Mouse (Mus musculus) stomach, postnatal 0 days (tissue): ENCODE results near the gene Gm7945. TPM values are rescaled to one million over a fixed set of nuclear protein-coding genes. Genes with fewer than 3 reads are reported as not detected.
A peak's percentile ranks its signal among the peaks of the same experiment; 100 is the strongest.
"Not testable (repeated sequence)": the region's sequence is repeated elsewhere in the genome, so short reads cannot be mapped to it uniquely, and the experiment has no call there.

Experiments used
- ATAC-seq: fragments of 200-750 bp; cut with Nextera tagmentation; 2 replicates; pipeline ENCODE4 v1.8.0; 2017; ENCODE audit not compliant: low FRiP score, low TSS enrichment
- DNase-seq: peaks from one replicate; pipeline ENCODE4 v3.0.0-alpha.2; 2016; ENCODE audit warnings: low spot score
- H3K27ac ChIP-seq: fragments of 300-500 bp; sonication (generic); replicated peaks from 2 replicates; pipeline ENCODE4 v1.5.1; 2014; ENCODE audit warnings: mild to moderate bottlenecking, control low read depth
- H3K27me3 ChIP-seq: fragments of 300-500 bp; sonication (generic); 2 replicates; pipeline ENCODE4 v1.6.1; 2014; ENCODE audit warnings: low read length; ENCODE audit not compliant: control insufficient read depth, insufficient read depth
- H3K36me3 ChIP-seq: fragments of 300-500 bp; sonication (generic); 2 replicates; pipeline ENCODE4 v1.6.1; 2014; ENCODE audit warnings: low read length, mixed read lengths; ENCODE audit not compliant: control insufficient read depth, insufficient read depth
- H3K4me1 ChIP-seq: fragments of 300-500 bp; sonication (generic); replicated peaks from 2 replicates; pipeline ENCODE4 v1.6.1; 2014; ENCODE audit warnings: antibody characterized with exemption; ENCODE audit not compliant: control insufficient read depth, insufficient read depth
- H3K4me2 ChIP-seq: fragments of 300-500 bp; sonication (generic); replicated peaks from 2 replicates; pipeline ENCODE4 v1.6.1; 2014; ENCODE audit warnings: low read depth, mild to moderate bottlenecking, control low read depth, moderate library complexity
- H3K4me3 ChIP-seq: fragments of 300-500 bp; sonication (generic); 2 replicates; pipeline ENCODE4 v1.5.1; 2014; ENCODE audit warnings: low read depth, low read length, control low read depth
- H3K9ac ChIP-seq: fragments of 300-500 bp; sonication (generic); 2 replicates; pipeline ENCODE4 v1.6.1; 2014; ENCODE audit warnings: mild to moderate bottlenecking, low read length, control low read depth, mixed read lengths
- H3K9me3 ChIP-seq: fragments of 300-500 bp; sonication (generic); 2 replicates; pipeline ENCODE4 v1.6.1; 2016; ENCODE audit warnings: low read length; ENCODE audit not compliant: control insufficient read depth
- CTCF ChIP-seq: IDR thresholded peaks from 2 replicates; pipeline ENCODE4 v1.5.1; 2016; ENCODE audit warnings: antibody characterized with exemption, low read depth, mild to moderate bottlenecking, moderate library complexity
- WGBS: fragments of 180-500 bp; shearing (Covaris S2); extraction: QIAGEN DNeasy Blood & Tissue Kit; methylation state at CpG from one replicate; pipeline ENCODE4 v1.1.7; 2014; 5-methylcytosine and 5-hydroxymethylcytosine counted together
- polyA plus RNA-seq: library from polyadenylated mRNA; unstranded; fragments of >200 nt; fragmentation: Nextera tagmentation; extraction: Ambion mirVana; gene quantifications from 2 replicates; pipeline ENCODE4 v1.2.1, GENCODE M21; 2015

The Gm7945 gene
- not detected in 2 replicates for polyA plus RNA-seq

- WGBS = no CpG with 5 or more reads among the region's 3 CpGs
These were observed at the start of gene Gm7945 for GRCm38 (mm10) chr14:41386279-41386678. Gene Gm7945, minus strand, starts transcription at chr14:41386379.

DNA sequence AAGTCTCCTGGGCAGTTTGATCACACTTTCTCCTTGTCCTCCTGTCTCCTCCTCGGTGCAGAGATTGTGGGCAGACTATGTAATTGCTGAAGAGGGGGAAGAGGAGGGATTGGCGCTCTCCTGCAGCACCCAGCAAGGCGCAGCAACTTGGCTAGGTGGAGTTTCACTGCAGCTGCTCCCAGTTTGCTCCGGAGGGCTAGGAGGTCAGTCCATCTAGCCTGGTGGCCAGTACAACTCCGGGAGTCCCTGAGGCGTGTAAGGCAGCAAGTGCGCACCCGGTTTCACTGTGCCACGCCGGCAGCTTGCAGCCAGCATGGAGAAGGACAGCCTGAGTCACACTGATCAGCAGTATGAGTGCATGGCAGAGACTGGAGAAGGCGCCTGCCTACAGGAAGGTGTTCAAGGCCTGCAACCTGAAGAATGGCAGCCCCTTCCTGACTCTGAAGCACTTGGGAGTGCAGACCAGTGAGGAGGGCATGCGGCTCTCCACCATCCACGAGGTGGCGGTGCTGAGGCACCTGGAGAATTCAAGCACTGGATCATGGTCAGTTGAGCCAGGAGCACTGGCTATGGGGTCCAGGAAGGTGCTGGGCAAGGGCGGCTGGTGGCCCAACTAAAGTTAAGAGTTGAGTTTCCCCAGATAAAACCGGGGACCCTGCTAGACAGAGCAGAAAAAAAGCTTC lies 39.4 kb upstream of the Gm7945 start:
- 12% methylated on average over 10 of the region's 16 CpGs for WGBS
- H3K4me3 ChIP-seq, ATAC-seq, H3K36me3 ChIP-seq, H3K27ac ChIP-seq, H3K4me2 ChIP-seq, H3K9me3 ChIP-seq, H3K9ac ChIP-seq, H3K4me1 ChIP-seq, H3K27me3 ChIP-seq: not testable (repeated sequence)
- peak; percentile 50 for TF ChIP-seq CTCF
- peak; percentile 26 for DNase-seq

More at GRCm38 (mm10) chr14:41386279-41386678, at the start of gene Gm7945:
- H3K9ac ChIP-seq, H3K9me3 ChIP-seq, H3K27me3 ChIP-seq, ATAC-seq, H3K4me3 ChIP-seq, H3K27ac ChIP-seq, H3K4me2 ChIP-seq, H3K4me1 ChIP-seq, DNase-seq, H3K36me3 ChIP-seq: not testable (repeated sequence)

- not testable (repeated sequence) for H3K9ac ChIP-seq, H3K9me3 ChIP-seq, H3K4me2 ChIP-seq, H3K36me3 ChIP-seq, H3K27ac ChIP-seq, ATAC-seq, H3K27me3 ChIP-seq, H3K4me1 ChIP-seq, H3K4me3 ChIP-seq
- 18% methylated on average over 13 of the region's 14 CpGs for WGBS
- DNase-seq = peak; percentile 11
These were observed 38.5 kb upstream of the Gm7945 start for GRCm38 (mm10) chr14:41424694-41425093.

GRCm38 (mm10) chr14:41408181-41408580 lies 22.0 kb upstream of the Gm7945 start, which contains the start of gene Gm6482:
Gene Gm6482, minus strand, starts transcription at chr14:41408281.
- not testable (repeated sequence) for ATAC-seq, H3K4me1 ChIP-seq, H3K27ac ChIP-seq, H3K4me2 ChIP-seq, H3K9me3 ChIP-seq, H3K4me3 ChIP-seq, H3K36me3 ChIP-seq, DNase-seq, H3K27me3 ChIP-seq, H3K9ac ChIP-seq
- whole genome bisulfite sequencing = no CpG with 5 or more reads among the region's 2 CpGs

GRCm38 (mm10) chr14:41348309-41348708 lies 37.9 kb downstream of the Gm7945 start, which contains the start of gene Gm5798:
Gene Gm5798, plus strand, starts transcription at chr14:41348609.
- DNase-seq, H3K27me3 ChIP-seq, H3K4me3 ChIP-seq, H3K4me1 ChIP-seq, H3K9me3 ChIP-seq, H3K4me2 ChIP-seq, H3K36me3 ChIP-seq, H3K27ac ChIP-seq, ATAC-seq, H3K9ac ChIP-seq: not testable (repeated sequence)
- 56% methylated on average over 2 of the region's 2 CpGs for WGBS

Other genes starting within 250 kb of the Gm7945 start
- gene Mbl1, start 234.9 kb downstream of the Gm7945 start, polyA plus RNA-seq = 0.29 TPM in 1 of 2 replicates, not detected in the other
- 4.9 TPM in 2 replicates for gene Sftpd, start 201.2 kb downstream of the Gm7945 start, polyA plus RNA-seq
- gene Gm2832, start 107.6 kb downstream of the Gm7945 start, polyA plus RNA-seq = not detected in 2 replicates
- not detected in 2 replicates for gene Gm5798, start 37.8 kb downstream of the Gm7945 start, polyA plus RNA-seq
- not detected in 2 replicates for gene Gm6482, start 21.9 kb upstream of the Gm7945 start, polyA plus RNA-seq
- gene Gm7954, start 67.1 kb upstream of the Gm7945 start, polyA plus RNA-seq = not detected in 2 replicates
- not detected in 2 replicates for gene Gm3486, start 103.1 kb upstream of the Gm7945 start, polyA plus RNA-seq
- gene Gm7970, start 169.2 kb upstream of the Gm7945 start, polyA plus RNA-seq = not detected in 2 replicates
- not detected in 2 replicates for gene 1700049E17Rik2, start 186.8 kb upstream of the Gm7945 start, polyA plus RNA-seq
- gene Gm3072, start 238.2 kb upstream of the Gm7945 start, polyA plus RNA-seq = not detected in 2 replicates